Mouse (Mus musculus) 416B (cell line): Measurements from ENCODE around the gene Pnmal2.

Experiments used
- DNase-seq: peaks from one replicate; pipeline ENCODE4 v3.0.0; 2011; ENCODE audit warnings: low read depth

The Pnmal2 gene

GRCm38 (mm10) chr7:16917447-16917846 lies 27.0 kb upstream of the Pnmal2 start:
- DNase-seq: no peak

- DNase-seq: no peak
These were observed 26.5 kb upstream of the Pnmal2 start for GRCm38 (mm10) chr7:16918014-16918413.

GRCm38 (mm10) chr7:16918670-16919069 lies 25.8 kb upstream of the Pnmal2 start:
- DNase-seq: no peak

GRCm38 (mm10) chr7:16919395-16920149 lies 24.9 kb upstream of the Pnmal2 start:
- DNase-seq: no peak

- DNase-seq: no peak
These were observed 24.3 kb upstream of the Pnmal2 start for GRCm38 (mm10) chr7:16920150-16920579.

- DNase-seq: no peak
These were observed 23.4 kb upstream of the Pnmal2 start for GRCm38 (mm10) chr7:16920818-16921791.

GRCm38 (mm10) chr7:16921881-16922335 lies 22.6 kb upstream of the Pnmal2 start:
- DNase-seq: no peak

- no peak for DNase-seq
These were observed 22.0 kb upstream of the Pnmal2 start for GRCm38 (mm10) chr7:16922360-16922973.

- no peak for DNase-seq
These were observed 21.0 kb upstream of the Pnmal2 start for GRCm38 (mm10) chr7:16923283-16924036.

GRCm38 (mm10) chr7:16924037-16924834 lies 20.2 kb upstream of the Pnmal2 start, which contains the start of gene Calm3:
Gene Calm3, minus strand, starts transcription at chr7:16924114.
- peak; percentile 100 for DNase-seq

GRCm38 (mm10) chr7:16928341-16928740 lies 16.1 kb upstream of the Pnmal2 start:
- DNase-seq: peak; percentile 76

GRCm38 (mm10) chr7:16930850-16931249 lies 13.6 kb upstream of the Pnmal2 start:
- DNase-seq: peak; percentile 73

- DNase-seq: peak; percentile 87
These were observed 12.4 kb upstream of the Pnmal2 start for GRCm38 (mm10) chr7:16931968-16932627.

GRCm38 (mm10) chr7:16932704-16933577 lies 11.5 kb upstream of the Pnmal2 start:
- DNase-seq: peak; percentile 80

GRCm38 (mm10) chr7:16937312-16937711 lies 7.2 kb upstream of the Pnmal2 start:
- DNase-seq: peak; percentile 40

GRCm38 (mm10) chr7:16938117-16938791 lies 6.2 kb upstream of the Pnmal2 start:
- DNase-seq: no peak

- DNase-seq: no peak
These were observed 4.2 kb upstream of the Pnmal2 start for GRCm38 (mm10) chr7:16940292-16940691.

- DNase-seq: no peak
These were observed 1.6 kb upstream of the Pnmal2 start for GRCm38 (mm10) chr7:16942861-16943260.
